Mouse (Mus musculus): ENCODE data around the gene Commd7. TPM values are rescaled to one million over a fixed set of nuclear protein-coding genes. Genes with fewer than 3 reads are reported as not detected.
A peak's percentile ranks its signal among the peaks of the same experiment; 100 is the strongest.
"Not testable (repeated sequence)": the region's sequence is repeated elsewhere in the genome, so short reads cannot be mapped to it uniquely, and the experiment has no call there.

Gene Commd7
- 84.6 and 87.2 TPM in 2 replicates for polyA plus RNA-seq (2015; fragmentation: Nextera tagmentation; extraction: Ambion mirVana)

GRCm38 (mm10) chr2:153631976-153632870, at the start of gene Commd7:
Gene Commd7 (minus strand): TSS chr2:153632781.
- Histone ChIP-seq H3K4me2 (replicated peaks) (peak within 1 kb of the TSS; percentile 75), H3K27ac (peak within 1 kb of the TSS; percentile 94), H3K27me3 (no peaks in the 10 kb centered on the region), H3K36me3 (peaks cover 19% of the 10 kb centered on the region), H3K9ac (replicated peaks) (peak within 1 kb of the TSS; percentile 94), H3K9me3 (no peaks in the 10 kb centered on the region), H3K4me1 (replicated peaks) (peaks cover 22% of the 10 kb centered on the region), H3K4me3 (replicated peaks) (peak within 1 kb of the TSS; percentile 88)
- ATAC-seq, result peak; percentile 95
- WGBS, result 4% methylated on average over 53 of the region's 53 CpGs

- H3K27ac ChIP-seq, result no peak overlapping the region
- H3K4me3 ChIP-seq (replicated peaks), result no peak overlapping the region
- WGBS, result 92% methylated on average over 1 of the region's 1 CpGs
- H3K9me3 ChIP-seq, result no peaks in the 10 kb centered on the region
- no peaks in the 10 kb centered on the region for H3K27me3 ChIP-seq
- no peak overlapping the region for H3K4me2 ChIP-seq (replicated peaks)
- peaks cover 17% of the 10 kb centered on the region; the same call in 1 of the 2 replicates for H3K36me3 ChIP-seq
- no peak overlapping the region for H3K9ac ChIP-seq (replicated peaks)
- no peaks in the 10 kb centered on the region for H3K4me1 ChIP-seq (replicated peaks)
- ATAC-seq, result no peak
These were observed 47.4 kb upstream of the Commd7 start for GRCm38 (mm10) chr2:153679959-153680358.

- Histone ChIP-seq H3K27me3 (no peaks in the 10 kb centered on the region), H3K36me3 (peaks cover 24% of the 10 kb centered on the region; the same call in 1 of the 2 replicates), H3K9me3 (no peaks in the 10 kb centered on the region), H3K4me2 (replicated peaks) (no peak overlapping the region), H3K27ac (no peak overlapping the region), H3K9ac (replicated peaks) (no peak overlapping the region), H3K4me3 (replicated peaks) (no peak overlapping the region), H3K4me1 (replicated peaks) (no peaks in the 10 kb centered on the region)
- WGBS, result 89% methylated on average over 7 of the region's 7 CpGs
- no peak for ATAC-seq
These were observed 45.0 kb upstream of the Commd7 start for GRCm38 (mm10) chr2:153677550-153677949.

- Histone ChIP-seq H3K9ac (replicated peaks) (no peak overlapping the region), H3K27ac (no peak overlapping the region), H3K9me3 (no peaks in the 10 kb centered on the region), H3K4me2 (replicated peaks) (no peak overlapping the region), H3K36me3 (peaks cover 24% of the 10 kb centered on the region; the same call in 1 of the 2 replicates), H3K4me3 (replicated peaks) (no peak overlapping the region), H3K27me3 (no peaks in the 10 kb centered on the region), H3K4me1 (replicated peaks) (no peaks in the 10 kb centered on the region)
- ATAC-seq, result no peak
- 95% methylated on average over 6 of the region's 6 CpGs for WGBS
These were observed 44.4 kb upstream of the Commd7 start for GRCm38 (mm10) chr2:153676944-153677343.

- not testable (repeated sequence) for ATAC-seq; H3K9ac ChIP-seq (replicated peaks); H3K4me2 ChIP-seq (replicated peaks); H3K9me3 ChIP-seq; H3K27me3 ChIP-seq; H3K27ac ChIP-seq; H3K4me1 ChIP-seq (replicated peaks); H3K4me3 ChIP-seq (replicated peaks)
- WGBS, result 83% methylated on average over 1 of the region's 1 CpGs
- peaks cover 24% of the 10 kb centered on the region; the same call in 1 of the 2 replicates for H3K36me3 ChIP-seq
These were observed 42.8 kb upstream of the Commd7 start for GRCm38 (mm10) chr2:153675364-153675763.

GRCm38 (mm10) chr2:153672619-153673018, 40.0 kb upstream of the Commd7 start:
- no peak for ATAC-seq
- Histone ChIP-seq H3K27ac (no peak overlapping the region), H3K9ac (replicated peaks) (no peak overlapping the region), H3K36me3 (peaks cover 21% of the 10 kb centered on the region; the same call in 1 of the 2 replicates), H3K4me1 (replicated peaks) (no peaks in the 10 kb centered on the region; the same call in 1 of the 2 replicates), H3K4me2 (replicated peaks) (no peak overlapping the region), H3K4me3 (replicated peaks) (no peak overlapping the region), H3K27me3 (no peaks in the 10 kb centered on the region), H3K9me3 (no peaks in the 10 kb centered on the region)
- WGBS, result 91% methylated on average over 2 of the region's 2 CpGs

GRCm38 (mm10) chr2:153670111-153670510, 37.5 kb upstream of the Commd7 start:
- H3K27me3 ChIP-seq, result no peaks in the 10 kb centered on the region
- H3K9ac ChIP-seq (replicated peaks), result no peak overlapping the region
- H3K9me3 ChIP-seq, result no peaks in the 10 kb centered on the region
- no peak overlapping the region for H3K27ac ChIP-seq
- peaks cover 20% of the 10 kb centered on the region for H3K36me3 ChIP-seq
- H3K4me3 ChIP-seq (replicated peaks), result no peak overlapping the region
- no peak for ATAC-seq
- WGBS, result 58% methylated on average over 5 of the region's 5 CpGs
- no peaks in the 10 kb centered on the region; the same call in 1 of the 2 replicates for H3K4me1 ChIP-seq (replicated peaks)
- H3K4me2 ChIP-seq (replicated peaks), result no peak overlapping the region

- WGBS, result 62% methylated on average over 7 of the region's 7 CpGs
- H3K9ac ChIP-seq (replicated peaks), result no peak overlapping the region
- H3K4me1 ChIP-seq (replicated peaks), result no peaks in the 10 kb centered on the region; the same call in 1 of the 2 replicates
- peak; percentile 69 for ATAC-seq
- no peaks in the 10 kb centered on the region for H3K27me3 ChIP-seq
- H3K36me3 ChIP-seq, result peaks cover 17% of the 10 kb centered on the region
- H3K9me3 ChIP-seq, result no peaks in the 10 kb centered on the region
- H3K4me2 ChIP-seq (replicated peaks), result no peak overlapping the region
- H3K27ac ChIP-seq, result no peak overlapping the region
- no peak overlapping the region for H3K4me3 ChIP-seq (replicated peaks)
These were observed 36.3 kb upstream of the Commd7 start for GRCm38 (mm10) chr2:153668754-153669376.

GRCm38 (mm10) chr2:153665401-153665800, 32.8 kb upstream of the Commd7 start:
- 93% methylated on average over 7 of the region's 7 CpGs for WGBS

GRCm38 (mm10) chr2:153660616-153661015, 28.0 kb upstream of the Commd7 start:
- no peak for ATAC-seq
- no peaks in the 10 kb centered on the region for H3K9me3 ChIP-seq
- H3K9ac ChIP-seq (replicated peaks), result no peak overlapping the region
- H3K4me2 ChIP-seq (replicated peaks), result no peak overlapping the region
- 56% methylated on average over 3 of the region's 3 CpGs for WGBS
- H3K36me3 ChIP-seq, result peaks cover 21% of the 10 kb centered on the region
- H3K27me3 ChIP-seq, result no peaks in the 10 kb centered on the region
- no peak overlapping the region for H3K27ac ChIP-seq
- H3K4me3 ChIP-seq (replicated peaks), result no peak overlapping the region
- no peaks in the 10 kb centered on the region for H3K4me1 ChIP-seq (replicated peaks)

More at GRCm38 (mm10) chr2:153665401-153665800, 32.8 kb upstream of the Commd7 start:
- Histone ChIP-seq H3K9ac (replicated peaks) (no peak overlapping the region), H3K27me3 (no peaks in the 10 kb centered on the region), H3K9me3 (no peaks in the 10 kb centered on the region), H3K27ac (no peak overlapping the region), H3K4me3 (replicated peaks) (no peak overlapping the region), H3K4me2 (replicated peaks) (no peak overlapping the region), H3K4me1 (replicated peaks) (no peaks in the 10 kb centered on the region; the same call in 1 of the 2 replicates), H3K36me3 (peaks cover 29% of the 10 kb centered on the region)
- no peak for ATAC-seq

- not testable (repeated sequence) for H3K27me3 ChIP-seq; H3K9me3 ChIP-seq; ATAC-seq; H3K4me1 ChIP-seq (replicated peaks); H3K4me2 ChIP-seq (replicated peaks); H3K4me3 ChIP-seq (replicated peaks); H3K27ac ChIP-seq; H3K36me3 ChIP-seq; H3K9ac ChIP-seq (replicated peaks)
- 90% methylated on average over 7 of the region's 8 CpGs for WGBS
These were observed 25.1 kb upstream of the Commd7 start for GRCm38 (mm10) chr2:153657659-153658058.

GRCm38 (mm10) chr2:153651681-153652080, 19.1 kb upstream of the Commd7 start:
- Histone ChIP-seq H3K9me3 (no peaks in the 10 kb centered on the region), H3K9ac (replicated peaks) (no peak overlapping the region), H3K4me2 (replicated peaks) (no peak overlapping the region; the same call in 1 of the 2 replicates), H3K4me1 (replicated peaks) (peaks cover 26% of the 10 kb centered on the region), H3K27ac (no peak overlapping the region), H3K36me3 (no peaks in the 10 kb centered on the region), H3K4me3 (replicated peaks) (no peak overlapping the region), H3K27me3 (peaks cover 12% of the 10 kb centered on the region)
- no peak for ATAC-seq
- WGBS, result 37% methylated on average over 3 of the region's 3 CpGs

Measured in midbrain, embryonic 13.5 days (tissue).